Mouse (Mus musculus): ENCODE results near the gene Zfp523. TPM values are rescaled to one million over a fixed set of nuclear protein-coding genes. Genes with fewer than 3 reads are reported as not detected.

The Zfp523 gene
- 28.1 and 34.2 TPM in 2 replicates for polyA plus RNA-seq (2016; fragmentation: Nextera tagmentation; extraction: Ambion mirVana)

DNA sequence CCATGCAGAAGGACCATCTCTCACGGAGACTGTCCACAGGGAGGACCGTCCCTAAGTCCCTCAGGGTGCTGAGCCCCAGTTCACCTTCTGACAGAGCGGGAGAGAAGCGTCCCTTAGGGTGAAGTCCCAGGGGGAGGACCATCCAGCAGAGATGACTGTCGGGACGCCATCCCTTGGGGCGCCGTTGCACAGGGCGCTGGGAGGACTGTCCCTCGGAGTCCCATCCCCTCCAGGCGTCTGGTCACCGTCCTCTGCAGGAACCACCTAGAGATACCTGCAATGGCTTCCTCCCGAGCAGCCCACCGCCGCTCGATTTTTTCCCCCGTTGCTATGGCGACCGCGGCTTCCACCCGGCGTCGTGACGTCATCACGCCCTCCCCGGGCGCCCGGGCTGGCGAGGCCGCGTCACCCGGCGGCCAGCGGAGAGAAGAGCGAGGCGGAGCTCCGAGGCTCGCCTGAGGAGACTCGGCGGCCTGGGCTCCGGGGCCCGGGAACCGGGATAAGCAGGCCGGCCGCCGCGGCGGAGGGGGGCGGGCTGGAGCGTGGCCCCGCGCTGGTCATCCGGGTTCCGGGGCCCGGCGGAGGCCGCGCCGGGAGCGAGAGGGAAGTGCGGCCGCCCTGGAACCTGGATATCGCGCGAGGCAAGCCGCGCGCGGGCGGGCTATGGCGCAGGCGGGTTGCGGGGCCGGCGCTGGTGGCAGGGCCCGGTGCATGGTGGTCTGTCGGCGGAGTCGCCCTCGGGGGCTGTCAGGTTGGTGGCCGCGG, at the start of gene Zfp523:
Gene Zfp523, plus strand, starts transcription at position 355 of the 765 bp plus-strand sequence.
- Histone ChIP-seq H3K36me3 (no peaks in the 10 kb centered on the region), H3K4me3 (peak within 1 kb of the TSS; percentile 95), H3K9me3 (no peaks in the 10 kb centered on the region), H3K27me3 (ENCODE audit: insufficient read depth, poor library complexity, severe bottlenecking) (0 out of 2 replicates have a peak, but pooled peaks cover 7% of the 10 kb centered on the region), H3K27ac (peak within 1 kb of the TSS; percentile 99), H3K4me1 (peaks cover 84% of the 10 kb centered on the region)
- DNase-seq (ENCODE audit: low spot score), result peak; percentile 92
- WGBS, result under 1% methylated on average over 82 of the region's 82 CpGs

DNA sequence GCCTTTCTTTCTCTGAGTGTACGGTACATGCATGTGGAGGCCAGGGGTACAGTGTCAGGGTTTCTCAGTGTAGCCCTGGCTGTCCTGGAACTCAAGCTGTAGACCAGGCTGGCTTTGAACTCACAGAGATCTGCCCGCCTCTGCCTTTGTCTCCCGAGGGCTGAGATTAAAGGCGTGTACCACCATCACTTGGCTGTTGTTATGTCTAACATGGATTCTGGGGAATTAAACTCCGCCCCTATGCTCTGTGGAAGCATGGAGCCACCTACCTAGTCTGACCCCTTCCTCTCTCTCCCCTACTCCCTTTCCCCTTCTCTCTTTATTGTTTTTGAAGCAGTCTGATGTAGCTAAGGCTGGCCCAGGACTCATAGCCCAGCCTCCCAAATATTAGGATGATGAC, 47.1 kb upstream of the Zfp523 start:
- Histone ChIP-seq H3K36me3 (no peaks in the 10 kb centered on the region), H3K27ac (no peak overlapping the region), H3K9me3 (no peaks in the 10 kb centered on the region), H3K4me1 (peaks cover 11% of the 10 kb centered on the region; the same call in 1 of the 2 replicates), H3K4me3 (no peak overlapping the region), H3K27me3 (ENCODE audit: insufficient read depth, poor library complexity, severe bottlenecking) (peaks cover 10% of the 10 kb centered on the region; the same call in 1 of the 2 replicates)
- WGBS, result 86% methylated on average over 5 of the region's 5 CpGs
- no peak for DNase-seq (ENCODE audit: low spot score)

DNA sequence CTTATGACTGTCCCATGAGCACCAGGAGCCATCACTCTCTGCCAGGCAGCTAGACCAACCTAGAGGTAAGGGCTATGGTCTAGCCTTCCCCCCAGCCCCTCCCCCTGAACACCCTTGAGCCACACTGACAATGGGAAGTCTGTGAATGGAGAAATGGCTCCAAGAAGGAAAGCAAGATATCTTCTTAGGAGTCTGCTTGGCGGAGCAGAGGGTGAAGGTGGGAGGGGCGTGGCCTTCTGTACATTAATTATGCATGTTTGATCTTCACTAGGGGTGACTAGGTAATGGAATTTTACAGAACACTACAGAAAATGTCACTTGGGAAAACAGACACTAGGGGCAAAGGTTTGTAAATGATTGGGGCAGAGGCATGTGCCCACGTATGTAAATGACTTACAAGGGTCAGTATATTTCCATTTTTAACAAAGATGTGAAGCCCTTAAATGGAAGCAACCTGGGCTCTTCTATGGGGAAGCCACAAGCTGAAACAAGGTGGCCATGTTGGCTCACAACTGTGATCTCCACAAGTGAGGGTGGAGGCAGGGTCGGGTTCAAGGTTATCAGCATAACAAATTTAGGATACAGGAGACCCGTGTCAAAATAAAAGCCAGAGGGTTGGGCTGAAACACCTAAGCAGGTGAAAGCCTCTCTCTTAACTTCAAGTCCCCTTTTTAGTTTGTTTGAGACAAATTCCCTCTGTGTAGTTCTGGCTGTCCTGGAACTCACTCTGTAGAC, 46.4 kb upstream of the Zfp523 start:
- H3K36me3 ChIP-seq, result no peaks in the 10 kb centered on the region
- 56% methylated on average over 5 of the region's 5 CpGs for WGBS

DNA sequence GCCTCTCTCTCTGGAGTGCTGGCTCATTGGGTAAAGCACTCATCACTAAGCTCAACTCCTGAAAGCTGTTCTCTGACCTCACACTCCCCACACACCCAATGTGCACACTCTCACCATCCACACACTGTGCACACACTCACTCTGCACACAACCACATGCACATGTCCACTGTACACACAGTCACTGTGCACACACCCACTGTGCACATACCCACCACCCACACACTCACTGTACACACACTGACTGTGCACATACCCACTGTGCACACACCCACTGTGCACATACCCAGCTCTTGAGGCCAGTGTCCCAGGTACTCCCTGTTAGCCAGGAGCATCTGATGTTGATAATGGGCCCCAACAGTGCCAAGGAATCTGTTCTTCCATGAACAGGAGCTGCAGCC, 45.8 kb upstream of the Zfp523 start:
- no peak overlapping the region for H3K4me3 ChIP-seq
- no peak overlapping the region for H3K27ac ChIP-seq
- no peak for DNase-seq (ENCODE audit: low spot score)

More for the DNA sequence above, 46.4 kb upstream of the Zfp523 start:
- H3K4me3 ChIP-seq, result no peak overlapping the region
- DNase-seq (ENCODE audit: low spot score), result no peak
- no peaks in the 10 kb centered on the region for H3K9me3 ChIP-seq
- H3K27me3 ChIP-seq (ENCODE audit: insufficient read depth, poor library complexity, severe bottlenecking), result peaks cover 10% of the 10 kb centered on the region; the same call in 1 of the 2 replicates
- peaks cover 11% of the 10 kb centered on the region; the same call in 1 of the 2 replicates for H3K4me1 ChIP-seq
- H3K27ac ChIP-seq, result no peak overlapping the region

DNA sequence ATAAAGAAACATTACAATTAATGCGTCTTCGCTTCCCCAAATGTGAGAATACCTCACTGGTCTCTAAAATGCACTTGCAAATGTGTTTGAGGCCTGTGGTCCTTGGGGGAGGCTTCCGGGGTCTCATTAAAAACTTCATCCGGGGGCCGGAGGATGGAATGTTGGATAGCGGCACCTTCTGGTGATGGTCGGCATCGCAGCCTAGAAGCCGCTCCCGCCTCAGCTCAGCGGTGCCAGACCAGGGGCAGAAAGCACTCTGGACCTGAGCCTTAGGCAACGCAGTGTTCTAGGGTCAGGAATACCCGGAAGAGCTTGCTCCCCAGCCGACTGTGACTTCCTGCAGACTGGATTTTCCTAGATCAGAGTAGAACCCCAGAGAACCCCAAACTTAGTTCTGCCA, 43.7 kb upstream of the Zfp523 start:
- no peak overlapping the region for H3K4me3 ChIP-seq
- peaks cover 18% of the 10 kb centered on the region for H3K4me1 ChIP-seq
- H3K36me3 ChIP-seq, result no peaks in the 10 kb centered on the region
- peaks cover 24% of the 10 kb centered on the region; the same call in 1 of the 2 replicates for H3K27me3 ChIP-seq (ENCODE audit: insufficient read depth, poor library complexity, severe bottlenecking)
- no peaks in the 10 kb centered on the region for H3K9me3 ChIP-seq
- no peak for DNase-seq (ENCODE audit: low spot score)
- no peak overlapping the region for H3K27ac ChIP-seq
- WGBS, result 6% methylated on average over 14 of the region's 14 CpGs

More for the DNA sequence above, 45.8 kb upstream of the Zfp523 start:
- no peaks in the 10 kb centered on the region for H3K36me3 ChIP-seq
- H3K4me1 ChIP-seq, result peaks cover 12% of the 10 kb centered on the region
- H3K9me3 ChIP-seq, result no peaks in the 10 kb centered on the region
- H3K27me3 ChIP-seq (ENCODE audit: insufficient read depth, poor library complexity, severe bottlenecking), result peaks cover 10% of the 10 kb centered on the region; the same call in 1 of the 2 replicates

DNA sequence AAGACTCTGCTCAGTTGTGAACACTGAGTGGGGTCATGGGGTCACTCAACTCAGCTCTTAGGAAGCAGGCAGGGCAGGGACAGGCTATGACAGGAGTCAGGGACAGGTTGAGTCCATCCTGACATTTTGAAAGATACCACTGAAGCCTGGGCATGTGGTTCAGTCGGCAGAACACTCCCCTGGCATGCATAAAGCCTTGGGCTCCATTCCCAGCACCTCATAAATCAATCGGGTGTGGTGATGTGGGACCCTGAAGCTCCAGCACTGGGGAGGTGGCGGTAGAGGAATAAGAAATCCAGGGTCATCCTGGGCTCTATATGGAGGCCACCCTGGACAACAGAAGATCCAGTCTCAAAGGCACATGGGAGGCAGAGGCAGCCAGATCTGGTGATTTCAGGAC, 41.4 kb upstream of the Zfp523 start:
- Histone ChIP-seq H3K27ac (no peak overlapping the region), H3K4me3 (no peak overlapping the region), H3K9me3 (no peaks in the 10 kb centered on the region), H3K4me1 (peaks cover 30% of the 10 kb centered on the region), H3K36me3 (no peaks in the 10 kb centered on the region), H3K27me3 (ENCODE audit: insufficient read depth, poor library complexity, severe bottlenecking) (peaks cover 42% of the 10 kb centered on the region)
- no peak for DNase-seq (ENCODE audit: low spot score)
- 79% methylated on average over 3 of the region's 3 CpGs for WGBS

DNA sequence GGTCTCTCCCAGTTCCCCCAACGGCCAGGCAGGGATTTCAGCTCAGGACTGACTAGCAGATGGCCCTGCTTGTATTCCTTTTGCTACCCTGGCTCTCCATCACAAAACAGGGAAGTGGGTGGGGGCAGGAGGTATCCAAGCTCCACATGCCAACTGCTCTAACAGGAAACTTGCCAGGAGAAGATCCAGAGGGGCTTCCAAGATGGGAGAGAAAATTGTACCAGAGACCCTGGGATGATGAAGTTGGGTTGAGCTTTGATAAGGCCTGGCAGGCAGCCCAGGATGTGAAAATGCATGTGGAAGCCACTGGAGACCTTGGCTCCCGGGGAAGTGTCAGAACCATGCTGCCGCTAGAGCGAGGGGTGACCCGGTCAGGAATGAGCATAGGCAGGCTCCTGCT, 40.7 kb upstream of the Zfp523 start:
- no peak overlapping the region for H3K4me3 ChIP-seq
- H3K36me3 ChIP-seq, result no peaks in the 10 kb centered on the region
- H3K4me1 ChIP-seq, result peaks cover 37% of the 10 kb centered on the region
- no peak for DNase-seq (ENCODE audit: low spot score)
- H3K27ac ChIP-seq, result no peak overlapping the region
- 25% methylated on average over 5 of the region's 5 CpGs for whole genome bisulfite sequencing
- H3K27me3 ChIP-seq (ENCODE audit: insufficient read depth, poor library complexity, severe bottlenecking), result peaks cover 50% of the 10 kb centered on the region
- no peaks in the 10 kb centered on the region for H3K9me3 ChIP-seq

DNA sequence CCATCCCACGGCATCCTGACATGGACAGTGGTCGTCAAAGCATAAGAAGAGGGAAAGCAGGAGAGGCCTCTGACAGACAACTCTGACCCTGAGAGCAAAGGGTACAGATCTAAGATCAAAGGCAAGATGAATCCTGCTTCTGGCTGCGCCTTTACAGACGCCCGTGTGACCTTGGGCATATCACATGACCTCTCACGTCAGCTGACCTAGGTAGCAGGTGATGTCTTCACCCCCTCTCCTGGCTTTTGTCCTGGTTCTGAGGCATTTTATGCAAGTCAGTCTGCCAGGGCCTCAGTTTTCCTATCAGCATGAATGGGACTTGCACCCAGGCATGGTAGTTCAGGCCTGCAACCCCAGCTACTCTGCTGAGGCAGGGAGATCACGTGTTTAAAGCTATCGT, 38.9 kb upstream of the Zfp523 start:
- 82% methylated on average over 8 of the region's 8 CpGs for WGBS
- H3K27me3 ChIP-seq (ENCODE audit: insufficient read depth, poor library complexity, severe bottlenecking), result peaks cover 67% of the 10 kb centered on the region
- H3K4me1 ChIP-seq, result peaks cover 48% of the 10 kb centered on the region
- no peak overlapping the region for H3K27ac ChIP-seq
- no peaks in the 10 kb centered on the region for H3K36me3 ChIP-seq
- DNase-seq (ENCODE audit: low spot score), result no peak
- no peaks in the 10 kb centered on the region for H3K9me3 ChIP-seq
- H3K4me3 ChIP-seq, result no peak overlapping the region

DNA sequence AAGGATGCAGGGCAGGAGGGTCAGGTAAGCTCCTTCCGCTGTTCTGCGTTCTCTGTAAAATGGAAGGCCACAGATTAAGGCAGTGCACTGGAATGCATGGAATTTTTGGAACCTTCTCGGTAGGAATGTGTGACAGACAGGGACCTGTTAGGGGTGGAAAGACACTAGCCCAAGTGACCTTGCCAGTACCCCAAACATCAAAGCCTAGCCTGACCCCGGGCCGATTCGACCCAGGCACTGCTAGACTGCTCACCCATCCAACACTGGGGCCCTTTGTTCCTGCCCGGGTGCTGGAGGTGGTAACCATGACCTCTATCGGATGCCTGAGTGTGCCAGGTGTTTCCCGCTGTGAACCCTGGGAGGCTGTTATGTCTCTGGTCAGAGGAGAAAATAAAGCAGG, 38.2 kb upstream of the Zfp523 start:
- Histone ChIP-seq H3K27ac (no peak overlapping the region), H3K4me1 (peaks cover 51% of the 10 kb centered on the region), H3K9me3 (no peaks in the 10 kb centered on the region), H3K4me3 (no peak overlapping the region), H3K36me3 (no peaks in the 10 kb centered on the region), H3K27me3 (ENCODE audit: insufficient read depth, poor library complexity, severe bottlenecking) (peaks cover 72% of the 10 kb centered on the region)
- no peak for DNase-seq (ENCODE audit: low spot score)
- WGBS, result 43% methylated on average over 9 of the region's 9 CpGs

DNA sequence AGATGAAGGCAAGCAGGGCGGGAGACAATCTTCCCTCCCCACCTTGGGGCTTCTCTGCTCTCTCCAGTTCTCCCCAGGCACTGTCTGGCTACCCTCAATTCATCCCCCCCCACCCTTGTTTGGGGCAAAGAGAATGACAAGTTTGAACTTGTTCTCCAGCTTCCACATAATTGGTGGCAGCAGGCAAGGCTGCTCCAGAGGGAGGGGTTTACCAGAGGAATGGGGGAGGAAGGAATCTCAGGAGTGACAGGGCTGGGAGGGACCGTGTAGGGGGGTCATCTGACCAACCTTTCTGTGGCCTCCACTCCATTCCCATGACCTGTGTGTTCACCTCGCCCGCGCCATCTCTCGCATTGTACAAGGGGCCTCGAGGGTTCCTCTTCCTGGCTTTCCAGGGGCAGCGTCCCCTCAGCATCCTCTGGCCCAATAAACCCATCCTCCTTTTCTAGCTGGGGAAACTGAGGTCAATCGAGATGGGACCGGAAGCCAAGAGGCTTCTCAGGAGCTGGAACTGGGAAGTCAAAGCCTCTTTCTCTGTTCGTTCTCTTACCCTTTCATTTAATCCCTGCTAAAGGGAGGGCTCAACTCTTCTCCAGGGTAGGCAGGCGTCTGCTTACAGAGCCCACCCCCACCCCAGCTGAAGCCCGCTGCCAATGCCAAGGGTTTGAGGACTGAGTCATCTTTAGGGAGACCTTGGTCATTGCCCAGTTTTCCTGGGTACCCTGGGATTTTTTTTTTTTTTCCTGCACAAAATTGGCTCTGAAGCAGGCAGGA, 36.3 kb upstream of the Zfp523 start:
- H3K27me3 ChIP-seq (ENCODE audit: insufficient read depth, poor library complexity, severe bottlenecking), result peaks cover 81% of the 10 kb centered on the region
- 19% methylated on average over 13 of the region's 13 CpGs for WGBS
- H3K9me3 ChIP-seq, result no peaks in the 10 kb centered on the region
- H3K27ac ChIP-seq, result peak overlapping the region; percentile 3; the same call in 1 of the 2 replicates
- peaks cover 70% of the 10 kb centered on the region for H3K4me1 ChIP-seq
- DNase-seq (ENCODE audit: low spot score), result no peak
- no peaks in the 10 kb centered on the region for H3K36me3 ChIP-seq
- no peak overlapping the region; the same call in 1 of the 2 replicates for H3K4me3 ChIP-seq

DNA sequence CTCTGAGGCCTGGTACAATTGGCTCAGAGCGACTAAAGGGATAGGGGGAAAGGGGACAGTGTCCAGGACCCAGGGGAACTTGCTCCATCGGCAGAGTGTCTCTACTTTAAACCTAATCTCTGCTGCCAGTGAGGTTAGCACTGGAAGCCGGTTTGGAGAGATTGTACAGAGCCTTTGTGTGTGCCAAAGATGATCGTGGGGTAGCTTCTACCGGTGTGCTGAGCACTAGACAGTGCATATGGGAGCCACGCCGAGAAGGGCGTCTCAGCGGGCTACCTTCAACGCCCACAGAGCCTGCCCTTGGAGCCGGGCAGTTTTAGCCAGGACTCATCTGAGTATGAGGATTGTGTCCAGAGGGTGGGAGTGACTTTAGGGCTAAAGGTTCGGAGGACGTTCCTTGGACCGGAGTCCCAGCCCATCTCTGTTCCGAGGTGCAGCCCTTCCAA, 35.7 kb upstream of the Zfp523 start:
- Histone ChIP-seq H3K4me3 (peak overlapping the region; percentile 76), H3K27ac (peak overlapping the region; percentile 86), H3K27me3 (ENCODE audit: insufficient read depth, poor library complexity, severe bottlenecking) (peaks cover 87% of the 10 kb centered on the region), H3K9me3 (no peaks in the 10 kb centered on the region), H3K4me1 (peaks cover 74% of the 10 kb centered on the region), H3K36me3 (no peaks in the 10 kb centered on the region)
- 2% methylated on average over 15 of the region's 15 CpGs for WGBS
- DNase-seq (ENCODE audit: low spot score), result no peak

DNA sequence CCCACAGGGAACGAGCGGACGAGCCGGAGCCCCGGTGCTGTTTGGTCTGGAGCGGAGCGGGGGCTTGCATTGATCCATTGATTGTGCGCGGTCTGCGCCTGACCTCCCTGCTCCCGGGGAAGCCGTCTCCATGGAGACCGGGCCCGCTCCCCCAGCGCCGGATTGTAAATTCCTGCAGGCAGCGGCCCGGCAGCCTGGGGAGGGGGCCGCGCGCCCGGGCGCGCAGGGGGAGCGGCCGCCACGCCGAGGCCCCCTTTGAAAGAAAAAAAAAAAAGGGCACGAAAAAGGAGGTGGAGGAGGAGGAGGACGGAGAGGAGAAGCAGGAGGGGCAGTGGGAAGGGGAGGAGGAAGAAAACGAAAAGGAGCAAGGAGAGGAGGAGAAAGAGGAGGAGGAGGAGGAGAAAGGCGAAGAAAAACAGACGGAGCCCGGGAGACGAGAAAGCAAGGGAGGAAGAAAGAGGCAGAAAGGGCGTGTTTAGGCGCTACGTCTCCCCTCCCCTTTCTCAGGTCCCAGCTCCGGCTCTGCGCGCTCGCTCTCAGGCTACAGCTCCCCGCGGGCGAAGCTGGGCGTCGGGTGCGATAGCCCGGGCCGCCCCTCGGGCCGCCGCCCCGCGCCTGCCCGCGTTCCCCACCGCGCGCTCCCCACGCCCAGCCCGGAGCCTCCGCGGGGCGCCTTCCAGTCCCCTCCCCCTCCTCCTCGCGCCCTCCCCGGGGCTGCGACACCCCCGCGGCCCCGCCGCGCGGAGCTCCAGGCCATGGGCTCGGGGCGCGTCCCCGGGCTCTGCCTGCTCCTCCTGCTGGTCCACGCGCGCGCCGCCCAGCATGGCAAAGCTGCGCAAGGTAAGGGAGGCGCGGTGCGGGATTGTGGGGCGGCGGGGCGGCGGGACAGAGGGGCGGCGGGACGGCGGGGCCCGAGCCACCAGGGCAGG, 34.9 kb upstream of the Zfp523 start, which contains the start of gene Scube3:
Gene Scube3, plus strand, starts transcription at position 371 of the 929 bp plus-strand sequence.
- Histone ChIP-seq H3K9me3 (no peaks in the 10 kb centered on the region), H3K36me3 (no peaks in the 10 kb centered on the region), H3K27me3 (ENCODE audit: insufficient read depth, poor library complexity, severe bottlenecking) (peaks cover 93% of the 10 kb centered on the region), H3K4me1 (peaks cover 77% of the 10 kb centered on the region), H3K27ac (peak within 1 kb of the TSS; percentile 86), H3K4me3 (peak within 1 kb of the TSS; percentile 76)
- DNase-seq (ENCODE audit: low spot score), result no peak
- WGBS, result under 1% methylated on average over 67 of the region's 97 CpGs
